Mouse (Mus musculus): ENCODE measurements around the gene Gpatch8.

GRCm38 (mm10) chr11:102443740-102444139 is 112.5 kb downstream of the Gpatch8 start:
- no peak for TF ChIP-seq POLR2A (IDR thresholded peaks at IDR 0.05; ENCODE audit: low read depth, low read length)
- no peak for TF ChIP-seq CTCF (IDR thresholded peaks at IDR 0.05; ENCODE audit: extremely low read depth, insufficient read length, insufficient replicate concordance, low read depth, low read length)
